Mouse (Mus musculus) left cerebral cortex, postnatal 4 days (tissue): Measurements from ENCODE around the gene Mfsd2a. TPM values are rescaled to one million over a fixed set of nuclear protein-coding genes. Genes with fewer than 3 reads are reported as not detected.
"Not testable (repeated sequence)": the region's sequence is repeated elsewhere in the genome, so short reads cannot be mapped to it uniquely, and the experiment has no call there.

Experiments used
- DNase-seq: peaks from one replicate; pipeline ENCODE4 v3.0.0-alpha.2; 2022
- intact Hi-C: fragments of 180-260 bp; cut with DNase I; formaldehyde crosslinking; loops from one replicate; pipeline ENCODE4 v1.15.1; 2025
- total RNA-seq, 2 experiments: library from RNA; stranded (reverse); gene quantifications; 2 replicates each; pipeline ENCODE4 v1.2.3; 2021

The Mfsd2a gene
- 10 to 100 TPM; 35.4 TPM for total RNA-seq

DNA sequence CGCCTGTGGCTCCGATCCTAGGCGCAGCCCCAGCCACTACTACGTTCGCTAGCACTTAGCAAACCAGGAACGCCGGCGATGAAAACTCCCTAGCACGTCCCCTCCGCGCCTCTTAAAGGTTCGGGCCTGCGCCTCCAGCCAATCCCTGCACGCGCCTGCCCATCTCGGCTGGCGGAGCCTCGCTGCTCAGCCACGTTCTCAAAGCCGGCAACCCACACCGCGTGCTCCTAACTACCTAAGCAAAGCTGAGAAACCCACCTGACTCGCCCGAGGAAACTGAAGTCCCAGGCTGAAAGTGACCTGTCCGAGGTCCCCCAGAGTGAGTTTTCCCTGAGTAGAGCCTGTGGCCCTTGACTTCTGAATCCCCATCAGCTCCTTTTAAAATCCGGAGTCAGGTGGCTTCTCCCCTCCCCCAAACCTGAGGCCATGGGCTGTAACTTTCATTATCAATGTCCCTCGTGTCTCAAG, at the start of gene Mfsd2a:
Mfsd2a (minus strand) TSS at position 89 of the 468 bp plus-strand sequence.
- intact Hi-C loops = no loop called here
- peak; percentile 55 for DNase-seq

DNA sequence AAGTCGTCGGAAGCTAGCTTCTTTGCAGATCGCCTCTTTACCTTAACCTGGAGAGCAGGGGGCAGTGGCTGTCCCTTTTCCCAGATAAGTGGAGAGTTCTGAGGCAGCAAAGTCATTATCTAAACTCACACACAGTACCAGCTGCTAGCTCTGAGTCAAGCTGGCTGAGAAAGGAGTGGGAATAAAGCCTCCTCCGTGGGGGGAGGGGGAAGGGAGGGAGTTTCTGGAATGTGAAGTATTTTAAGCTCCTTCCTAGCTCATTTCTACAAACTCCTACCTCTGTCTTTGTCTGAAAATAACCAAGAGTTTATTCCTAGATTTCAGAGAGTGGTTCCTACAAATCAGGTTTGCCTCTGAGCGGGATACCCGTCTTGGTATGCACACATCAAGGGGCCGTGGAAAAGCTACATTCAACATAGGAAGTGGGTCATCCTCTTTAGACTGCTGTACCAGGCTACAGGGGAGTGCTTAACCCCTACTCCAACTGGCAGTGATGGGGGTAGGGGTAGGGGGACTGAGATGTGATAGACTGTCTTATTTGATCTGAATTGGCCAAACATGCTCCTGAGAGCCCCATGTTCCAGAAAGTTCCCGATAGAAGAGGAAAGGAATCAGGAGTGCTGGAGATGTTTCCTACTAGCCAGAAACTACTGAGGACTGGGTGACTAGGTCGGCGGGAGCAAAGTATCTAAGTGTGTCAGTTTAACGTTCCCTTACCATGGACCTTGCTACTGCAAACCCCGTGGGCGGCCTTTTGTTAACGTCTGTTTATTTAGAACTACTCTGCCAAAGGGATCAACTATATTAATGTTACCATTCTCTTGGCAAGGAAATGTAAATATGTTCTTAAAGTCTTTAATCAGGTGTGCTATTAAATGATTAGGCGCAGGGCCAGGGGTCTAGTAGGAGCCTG, 44.3 kb upstream of the Mfsd2a start:
- DNase-seq = no peak
- intact Hi-C loops = no loop called here

DNA sequence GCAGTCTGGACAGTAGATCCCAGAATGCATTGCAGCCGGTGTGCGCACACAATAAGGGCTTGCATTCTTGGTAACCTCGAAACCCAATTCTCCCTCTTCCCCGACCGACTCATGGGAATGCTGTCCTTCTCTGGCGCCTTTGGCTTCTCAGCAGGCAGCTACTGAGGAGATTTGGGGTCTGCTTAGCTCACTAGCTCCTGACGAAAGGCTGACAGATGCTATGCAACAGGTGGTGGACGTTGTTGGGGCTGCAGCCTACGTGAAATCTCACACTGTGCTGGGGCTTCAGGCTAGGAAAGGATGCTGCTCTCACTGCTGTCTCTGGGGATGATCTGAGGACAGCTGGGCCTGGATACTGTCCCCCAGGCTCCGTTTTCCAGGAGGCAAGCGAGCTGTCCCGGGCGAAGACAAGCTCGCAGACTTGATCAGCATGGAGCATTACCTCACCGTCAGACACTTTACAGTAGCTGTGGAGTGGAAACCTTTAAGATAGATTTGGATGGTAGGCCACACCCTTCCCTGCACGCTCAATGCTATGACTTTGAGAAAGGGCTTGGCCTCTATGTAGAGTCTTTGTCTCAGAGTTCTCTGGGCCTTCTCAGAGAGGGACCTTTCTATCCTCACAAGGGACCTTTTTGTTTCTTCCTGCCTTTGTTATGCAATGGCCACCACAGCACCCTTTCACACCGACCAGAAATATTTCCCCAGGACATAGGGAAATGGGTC, 39.8 kb upstream of the Mfsd2a start:
- intact Hi-C loops = no loop called here

DNA sequence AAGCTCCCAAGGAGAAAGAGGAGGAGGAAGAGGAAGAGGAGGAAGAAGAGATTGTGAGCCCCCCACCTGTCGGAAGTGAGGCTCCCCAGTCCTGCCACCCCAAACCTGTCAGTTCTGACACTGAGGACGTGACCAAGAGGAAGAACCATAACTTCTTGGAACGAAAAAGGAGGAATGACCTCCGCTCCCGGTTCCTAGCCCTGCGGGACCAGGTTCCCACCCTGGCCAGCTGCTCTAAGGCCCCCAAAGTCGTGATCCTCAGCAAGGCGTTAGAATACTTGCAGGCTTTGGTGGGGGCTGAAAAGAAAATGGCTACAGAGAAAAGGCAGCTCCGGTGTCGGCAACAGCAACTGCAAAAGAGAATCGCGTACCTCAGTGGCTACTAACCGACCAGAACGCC, 39.1 kb upstream of the Mfsd2a start:
- DNase-seq = no peak
- intact Hi-C loops = no loop called here

More for the DNA sequence above, 39.8 kb upstream of the Mfsd2a start:
- peak; percentile 42 for DNase-seq

DNA sequence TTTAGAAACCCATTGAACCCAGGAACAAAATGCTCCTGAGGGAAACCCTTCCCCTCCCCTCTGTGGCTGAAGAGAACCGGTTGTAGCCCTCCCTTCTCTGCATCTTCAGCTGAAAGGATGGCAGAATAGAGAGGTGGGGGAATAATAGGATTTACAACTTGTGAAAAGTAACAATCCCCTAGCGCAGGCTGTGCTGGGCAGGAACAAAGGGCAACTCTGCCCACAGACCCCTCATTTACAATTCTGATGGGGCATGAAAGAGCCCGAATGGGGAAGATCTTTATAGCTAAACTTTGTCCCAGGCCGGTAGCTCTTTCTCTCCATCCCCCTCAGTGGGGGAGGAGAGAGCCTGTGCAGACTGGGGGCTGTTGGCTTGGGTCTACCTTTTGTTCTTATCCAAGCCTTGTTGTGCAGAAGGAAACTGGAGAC, 38.3 kb upstream of the Mfsd2a start:
- DNase-seq = no peak
- intact Hi-C loops = loop anchor here (5.0 kb wide), 1 partner anchor 83 kb away; no protein-coding TSS in a partner anchor

DNA sequence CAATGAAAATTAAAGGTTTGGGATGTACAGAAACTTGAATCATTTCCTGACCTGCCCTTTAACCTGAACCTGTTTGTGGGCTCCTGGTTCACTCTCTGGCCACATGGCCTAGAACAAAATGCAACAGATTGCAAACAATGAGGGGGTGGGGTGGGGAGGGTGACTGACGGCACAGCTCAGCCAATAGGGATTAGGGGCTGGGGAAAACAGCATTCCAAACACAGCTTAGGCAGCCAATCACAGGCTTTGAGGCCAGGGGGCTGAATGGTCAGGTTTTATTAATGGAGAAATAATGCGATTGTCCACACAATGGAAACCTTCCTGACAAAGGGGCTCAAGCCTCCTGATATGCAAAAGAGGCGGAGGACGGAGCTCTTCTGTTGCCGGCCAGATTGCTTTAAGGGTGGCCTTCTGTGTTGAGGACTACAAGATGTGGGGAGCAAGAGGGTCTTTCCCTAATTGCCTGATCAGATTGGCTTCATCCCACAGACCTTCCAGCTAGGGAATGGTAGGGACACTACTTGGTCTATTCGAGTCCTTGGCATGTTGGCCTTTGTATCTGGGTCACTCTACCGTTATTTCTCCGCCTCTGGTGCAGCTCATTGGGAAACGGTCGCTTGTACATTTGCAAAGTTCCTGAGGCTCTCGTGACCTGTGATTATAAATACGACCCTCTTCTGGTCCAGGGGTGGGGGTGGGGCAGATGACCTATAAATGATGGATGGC, 37.7 kb upstream of the Mfsd2a start:
- intact Hi-C loops = loop anchor here (5.0 kb wide), 1 partner anchor 84 kb away; no protein-coding TSS in a partner anchor
- DNase-seq = peak; percentile 80

DNA sequence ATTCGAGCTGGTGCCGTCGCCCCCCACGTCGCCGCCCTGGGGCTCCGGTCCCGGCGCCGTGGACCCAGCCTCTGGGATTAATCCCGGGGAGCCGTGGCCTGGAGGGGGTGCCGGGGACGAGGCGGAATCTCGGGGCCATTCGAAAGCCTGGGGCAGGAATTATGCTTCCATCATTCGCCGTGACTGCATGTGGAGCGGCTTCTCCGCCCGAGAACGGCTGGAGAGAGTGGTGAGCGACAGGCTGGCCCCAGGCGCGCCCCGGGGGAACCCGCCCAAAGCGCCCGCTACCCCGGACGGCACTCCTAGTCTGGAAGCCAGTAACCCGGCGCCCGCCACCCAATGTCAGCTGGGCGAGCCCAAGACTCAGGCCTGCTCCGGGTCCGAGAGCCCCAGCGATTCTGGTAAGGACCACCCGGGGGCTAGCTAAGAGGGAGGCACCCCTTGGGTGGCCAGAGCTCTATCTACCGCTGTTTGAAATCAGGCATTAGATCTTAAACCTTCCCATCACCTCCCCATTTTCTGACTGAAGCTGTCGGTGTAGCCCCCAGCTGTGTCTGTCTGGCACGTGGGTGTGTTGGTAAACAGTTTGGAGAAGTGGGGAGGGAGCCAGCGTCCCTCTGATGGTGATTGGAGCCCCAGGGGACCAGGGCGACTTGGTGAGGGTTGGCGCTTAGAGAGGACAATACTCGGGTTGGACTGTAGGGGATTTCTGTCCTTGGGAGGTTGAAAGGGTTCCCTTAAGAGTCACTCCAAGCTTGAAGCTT, 35.8 kb upstream of the Mfsd2a start:
- peak; percentile 72 for DNase-seq
- intact Hi-C loops = loop anchor here (5.0 kb wide), 1 partner anchor 86 kb away; no protein-coding TSS in a partner anchor

DNA sequence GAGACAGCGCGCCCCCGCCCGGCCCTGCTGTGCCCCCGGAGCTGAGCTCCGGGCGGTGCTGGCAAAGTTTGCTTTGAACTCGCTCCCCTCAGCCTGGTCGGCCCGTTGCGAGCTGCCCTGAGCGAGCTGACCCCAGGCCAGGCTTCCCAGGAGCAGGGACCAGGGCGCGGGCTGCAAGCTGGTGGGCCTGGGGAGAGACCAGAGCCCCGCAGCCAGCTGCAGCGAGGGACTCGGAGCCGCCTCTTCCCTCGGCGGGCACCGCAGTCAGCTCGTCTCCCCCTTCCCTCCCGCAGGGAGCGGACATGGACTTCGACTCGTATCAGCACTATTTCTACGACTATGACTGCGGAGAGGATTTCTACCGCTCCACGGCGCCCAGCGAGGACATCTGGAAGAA, 35.2 kb upstream of the Mfsd2a start:
- intact Hi-C loops = loop anchor here (5.0 kb wide), 1 partner anchor 86 kb away; no protein-coding TSS in a partner anchor
- DNase-seq = no peak

DNA sequence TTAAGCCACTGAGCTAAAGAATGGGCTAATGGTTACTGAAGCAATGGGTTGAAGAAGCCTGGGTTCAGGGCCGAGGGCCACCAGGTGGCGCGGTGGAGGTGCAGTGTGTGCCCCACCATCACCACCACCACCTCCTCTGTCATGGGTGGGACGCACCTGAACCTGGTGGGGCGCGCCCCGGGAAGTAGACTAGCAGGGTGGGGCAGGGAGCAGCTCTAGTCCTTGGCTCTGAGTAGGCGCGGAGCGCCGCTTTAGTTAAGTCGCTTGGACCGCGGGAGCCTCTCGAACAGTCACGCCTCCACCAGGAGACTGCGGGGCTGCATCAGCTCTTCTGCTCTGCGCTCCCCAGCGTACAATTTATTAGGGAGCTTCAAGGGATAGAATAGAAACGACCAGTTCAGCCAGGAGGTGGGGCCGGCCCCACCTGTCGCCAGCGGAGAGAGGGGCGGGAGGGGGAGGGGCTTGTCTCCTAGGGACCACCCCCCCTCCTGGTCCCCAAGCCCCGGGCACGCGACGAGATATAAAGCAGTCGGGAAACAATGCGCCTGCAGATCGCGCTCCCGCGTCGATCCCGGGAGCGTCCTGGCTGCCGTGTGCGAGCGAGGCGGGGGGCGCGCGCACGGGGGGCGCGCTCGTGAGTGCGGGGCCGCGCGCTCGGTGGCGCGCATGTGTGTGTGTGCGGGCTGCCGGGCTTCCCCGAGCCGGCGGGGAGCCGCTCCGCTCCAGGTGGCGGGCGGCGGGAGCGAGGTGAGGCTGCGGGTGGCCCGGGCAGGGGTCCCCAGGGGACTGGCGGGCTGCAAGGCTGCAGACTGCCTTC, 34.6 kb upstream of the Mfsd2a start, which contains the start of gene Mycl:
Mycl (plus strand) TSS at position 249 of the 817 bp plus-strand sequence.
- DNase-seq = peak; percentile 92
- intact Hi-C loops = loop anchor here (5.0 kb wide), 1 partner anchor 87 kb away; no protein-coding TSS in a partner anchor

DNA sequence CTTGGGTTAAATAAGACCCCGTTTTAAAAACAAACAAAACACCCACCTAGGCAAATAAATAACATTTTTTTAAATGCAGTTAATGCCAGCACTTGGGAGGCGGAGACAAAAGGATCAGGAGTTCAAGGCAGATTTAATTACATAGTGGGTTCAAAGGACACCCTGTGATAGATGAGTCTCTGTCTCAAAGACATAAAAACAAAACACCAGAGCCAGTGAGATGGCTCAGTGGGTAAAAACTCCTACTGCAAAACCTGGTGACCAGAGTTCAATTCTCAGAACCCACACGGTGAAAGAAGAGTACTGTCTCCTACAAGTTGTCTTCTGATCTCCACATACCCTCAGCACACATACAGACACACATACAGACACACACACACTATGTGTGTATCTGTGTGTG, 31.3 kb upstream of the Mfsd2a start:
- DNase-seq = no peak
- intact Hi-C loops = no loop called here

DNA sequence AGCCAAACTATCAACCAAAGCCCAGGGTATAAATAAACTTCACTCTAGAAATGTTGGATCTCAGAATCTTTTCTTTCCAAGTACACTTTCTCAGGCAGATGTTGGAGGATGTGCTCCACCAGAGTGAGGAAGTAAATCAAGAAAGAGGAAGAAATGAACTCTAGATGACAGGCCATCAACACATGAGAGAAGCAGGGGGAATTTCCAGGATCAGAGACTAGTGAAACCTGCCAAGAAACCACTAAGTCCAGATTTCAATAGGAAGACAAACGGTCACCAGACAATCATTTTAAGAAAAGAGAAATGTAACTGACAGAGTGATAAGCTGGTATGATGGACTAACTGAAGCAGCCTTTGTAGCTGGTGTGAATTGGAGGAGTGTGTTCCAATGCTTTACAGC, 30.2 kb upstream of the Mfsd2a start:
- no peak for DNase-seq
- intact Hi-C loops = no loop called here

DNA sequence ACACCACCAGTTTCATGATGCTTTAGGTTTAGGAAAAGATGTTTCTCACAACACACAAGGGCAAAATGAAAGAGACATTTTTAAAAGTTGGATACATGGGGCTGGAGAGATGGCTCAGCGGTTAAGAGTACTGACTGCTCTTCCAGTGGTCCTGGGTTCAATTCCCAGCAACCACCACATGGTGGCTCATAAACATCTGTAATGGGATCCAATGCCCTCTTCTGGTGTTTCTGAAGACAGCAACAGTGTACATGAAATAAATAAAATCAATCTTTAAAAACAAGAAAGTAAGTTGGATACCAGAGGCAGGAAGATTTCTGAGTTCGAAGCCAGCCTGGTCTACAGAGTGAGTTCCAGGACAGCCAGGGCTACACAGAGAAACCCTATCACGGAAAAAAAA, 27.0 kb upstream of the Mfsd2a start:
- DNase-seq = not testable (repeated sequence)
- intact Hi-C loops = loop anchor here (5.0 to 10.0 kb wide), 2 partner anchors 91 to 1743 kb away; no protein-coding TSS in a partner anchor

DNA sequence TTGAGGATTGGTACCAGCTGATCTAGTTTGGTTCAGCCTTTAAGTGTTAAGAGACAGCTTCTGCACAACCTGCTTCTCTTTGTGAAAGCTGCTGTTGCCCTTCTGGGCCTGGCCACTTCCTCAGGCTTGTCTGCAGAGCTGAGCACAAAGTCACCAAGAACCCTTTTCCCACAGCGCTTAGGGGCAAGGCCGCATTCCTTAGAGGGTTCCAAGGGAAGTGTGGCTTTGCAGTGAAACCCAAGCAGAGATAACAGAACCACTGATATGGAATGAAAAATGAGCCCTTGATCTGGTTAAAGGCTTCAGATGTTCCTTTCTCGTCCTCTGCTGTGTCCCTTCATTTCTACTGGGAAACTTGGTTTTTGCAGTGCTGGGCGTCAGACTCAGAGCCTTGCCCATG, 26.4 kb upstream of the Mfsd2a start:
- no peak for DNase-seq
- intact Hi-C loops = loop anchor here (5.0 to 10.0 kb wide), 2 partner anchors 90 to 1743 kb away; no protein-coding TSS in a partner anchor

DNA sequence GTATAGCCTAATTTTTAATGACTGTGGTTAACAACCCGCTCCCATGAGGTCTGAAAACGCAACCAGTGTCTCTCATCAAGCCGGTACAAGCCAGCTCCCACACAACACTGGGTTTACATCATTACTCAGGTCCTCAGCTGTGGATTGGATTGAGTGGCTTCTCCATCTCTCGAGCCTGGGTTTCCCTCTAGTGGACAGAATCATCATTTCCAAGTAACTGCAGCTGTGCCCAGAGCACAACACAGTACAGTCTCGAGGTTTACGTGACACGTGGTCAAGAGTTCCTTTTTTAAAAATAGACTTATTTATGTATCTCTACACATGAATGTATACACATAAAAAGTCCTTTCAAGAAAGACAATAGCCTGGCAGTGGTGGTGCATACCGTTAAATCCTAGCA, 24.1 kb upstream of the Mfsd2a start:
- DNase-seq = peak; percentile 46
- intact Hi-C loops = loop anchor here (5.0 to 10.0 kb wide), 2 partner anchors 88 to 1740 kb away; no protein-coding TSS in a partner anchor

DNA sequence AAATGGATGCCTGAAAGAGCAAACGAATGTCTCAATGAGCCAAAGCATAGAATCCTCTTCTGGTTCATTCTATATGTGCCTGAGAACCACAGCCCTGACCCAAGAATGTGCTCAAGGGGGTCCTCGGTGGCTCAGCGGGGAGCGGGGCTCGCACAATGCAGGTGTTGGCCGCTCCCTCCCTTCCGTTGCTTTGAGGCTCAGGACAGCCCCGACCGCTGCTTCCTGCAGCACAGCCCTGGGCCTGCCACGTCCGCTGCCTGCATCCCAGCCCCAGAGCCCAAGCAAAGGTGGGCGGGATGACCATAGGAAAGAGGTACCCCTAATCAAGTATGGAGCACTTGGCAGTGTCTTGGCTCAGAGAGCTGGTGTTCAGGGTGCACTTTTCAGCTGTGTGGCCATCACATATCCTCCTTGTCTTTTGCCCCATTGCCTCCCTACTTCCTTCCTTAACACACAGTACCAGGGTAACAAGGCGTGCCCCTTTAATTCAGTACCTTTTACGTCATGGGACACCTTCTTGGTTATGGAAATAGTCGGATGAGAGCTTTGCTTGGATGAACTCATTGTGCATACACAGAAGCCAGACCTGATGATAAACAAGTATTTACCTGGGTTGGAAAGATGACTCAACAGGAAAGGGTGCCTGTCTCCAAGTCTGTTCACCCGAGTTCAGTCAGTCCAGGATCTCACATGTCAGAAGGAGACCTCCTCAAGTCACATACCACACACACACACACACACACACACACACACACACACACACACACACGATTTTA, 22.7 kb upstream of the Mfsd2a start:
- intact Hi-C loops = loop anchor here (5.0 to 10.0 kb wide), 2 partner anchors 36 to 1739 kb away; no protein-coding TSS in a partner anchor
- DNase-seq = no peak

DNA sequence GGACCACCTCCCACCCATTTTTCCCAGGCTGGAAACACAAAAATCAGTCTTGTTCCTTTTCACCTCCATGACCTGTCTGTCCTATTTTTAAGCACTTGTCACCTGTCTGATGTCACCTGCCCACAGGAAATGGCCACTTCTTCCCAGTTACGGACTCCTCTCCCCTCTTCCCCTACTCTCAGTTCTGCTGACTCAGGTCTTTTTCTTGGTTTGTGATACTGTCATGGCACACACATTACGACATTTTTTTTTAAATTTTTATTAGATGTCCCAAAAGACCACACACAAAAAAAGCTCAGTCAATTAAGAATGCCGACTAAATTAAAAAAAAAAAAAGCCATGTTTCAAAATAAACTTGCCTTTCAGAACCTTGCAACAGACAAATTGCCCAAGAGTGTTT, 21.5 kb upstream of the Mfsd2a start:
- no peak for DNase-seq
- intact Hi-C loops = loop anchor here (5.0 to 10.0 kb wide), 2 partner anchors 35 to 1738 kb away; no protein-coding TSS in a partner anchor

DNA sequence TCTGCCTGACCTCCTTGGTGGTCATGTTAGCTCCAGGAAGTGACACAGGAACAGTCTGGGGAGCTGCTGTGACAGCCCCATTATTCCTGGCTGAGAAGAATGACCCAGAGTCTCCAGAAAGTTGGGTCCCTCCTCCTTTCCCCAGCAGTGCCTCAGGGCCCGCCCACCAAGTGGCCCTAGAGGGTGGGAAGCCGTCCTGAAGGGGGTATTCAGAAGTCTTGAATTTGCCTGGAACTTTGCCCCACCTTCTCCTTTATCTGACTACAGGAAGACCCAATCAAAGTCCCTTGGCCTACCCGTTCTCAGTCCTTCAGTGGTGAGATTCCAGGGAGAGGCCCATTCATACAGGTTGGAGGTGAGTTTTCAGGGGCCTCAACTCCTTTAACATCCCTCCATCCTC, 20.9 kb upstream of the Mfsd2a start:
- intact Hi-C loops = loop anchor here (5.0 to 10.0 kb wide), 2 partner anchors 35 to 1737 kb away; no protein-coding TSS in a partner anchor
- DNase-seq = no peak

DNA sequence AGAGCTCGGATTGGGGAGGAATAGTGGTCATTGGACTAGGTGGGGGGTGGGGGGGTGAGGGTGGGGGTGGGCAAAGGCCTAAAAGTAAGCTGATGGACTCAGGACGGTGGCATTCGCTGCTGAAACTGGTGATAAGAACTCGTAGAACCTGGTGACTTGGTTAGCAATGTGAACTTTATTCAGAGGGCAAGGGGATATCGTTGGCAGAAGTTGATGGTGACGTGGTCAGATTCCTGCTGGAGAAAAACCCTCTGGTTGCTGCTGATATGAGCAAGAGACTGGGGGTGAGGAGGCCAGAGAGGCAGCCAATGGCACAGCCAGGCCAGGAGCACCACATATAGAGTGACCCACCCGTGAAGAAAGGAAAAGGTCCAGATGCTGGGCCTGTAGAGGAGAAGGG, 20.2 kb upstream of the Mfsd2a start:
- no peak for DNase-seq
- intact Hi-C loops = loop anchor here (5.0 to 10.0 kb wide), 2 partner anchors 34 to 1736 kb away; no protein-coding TSS in a partner anchor
